Mouse (Mus musculus) kidney, adult 11 months (tissue): ENCODE measurements around the gene Rpl18.

Source experiments
- DNase-seq: peaks from one replicate; pipeline ENCODE4 v3.0.0; 2022

Rpl18 gene

GRCm38 (mm10) chr7:45741308-45741707 lies 26.1 kb downstream of the Rpl18 start:
- DNase-seq = no peak

DNA sequence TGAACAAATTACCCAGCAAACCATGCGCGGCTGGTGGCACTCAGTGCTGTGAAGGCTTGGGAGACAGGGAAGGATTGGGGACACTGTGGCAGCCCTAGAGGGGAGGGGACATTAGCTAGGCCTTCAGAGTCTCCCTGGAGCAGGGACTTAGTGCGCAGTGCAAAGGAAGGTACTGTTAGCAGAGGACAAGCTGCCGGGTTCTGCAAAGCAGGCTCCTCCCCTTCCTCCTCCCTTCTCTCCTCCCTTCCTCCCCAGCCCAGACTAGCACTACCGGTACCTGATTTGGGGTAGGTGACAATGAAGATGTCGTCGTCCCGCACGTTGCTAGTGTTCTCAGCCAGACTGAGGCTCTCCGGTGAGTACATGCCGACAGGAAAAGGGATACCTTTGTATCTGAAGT lies 26.5 kb downstream of the Rpl18 start:
- no peak for DNase-seq

GRCm38 (mm10) chr7:45742338-45742737 lies 27.1 kb downstream of the Rpl18 start:
- DNase-seq = no peak

DNA sequence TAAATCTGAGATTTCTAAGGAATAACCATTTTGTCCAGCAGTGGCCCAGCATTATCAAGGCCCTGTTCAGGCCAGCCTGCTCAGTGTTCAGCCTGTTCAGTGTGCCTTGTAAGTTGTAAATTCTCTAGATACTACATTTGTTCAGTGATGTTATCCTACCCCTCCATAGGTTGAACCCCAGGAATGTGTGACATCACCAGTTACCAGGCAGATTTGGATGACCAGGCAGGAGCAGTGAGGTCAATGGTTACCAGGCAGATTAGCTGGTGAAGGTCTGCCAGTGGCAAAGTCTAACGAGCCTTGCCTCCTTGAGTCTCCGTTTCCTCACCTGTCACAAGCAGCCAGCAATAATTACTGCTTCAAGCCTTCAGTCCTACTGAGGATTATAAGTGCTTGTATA lies 29.1 kb downstream of the Rpl18 start:
- peak; percentile 66 for DNase-seq

DNA sequence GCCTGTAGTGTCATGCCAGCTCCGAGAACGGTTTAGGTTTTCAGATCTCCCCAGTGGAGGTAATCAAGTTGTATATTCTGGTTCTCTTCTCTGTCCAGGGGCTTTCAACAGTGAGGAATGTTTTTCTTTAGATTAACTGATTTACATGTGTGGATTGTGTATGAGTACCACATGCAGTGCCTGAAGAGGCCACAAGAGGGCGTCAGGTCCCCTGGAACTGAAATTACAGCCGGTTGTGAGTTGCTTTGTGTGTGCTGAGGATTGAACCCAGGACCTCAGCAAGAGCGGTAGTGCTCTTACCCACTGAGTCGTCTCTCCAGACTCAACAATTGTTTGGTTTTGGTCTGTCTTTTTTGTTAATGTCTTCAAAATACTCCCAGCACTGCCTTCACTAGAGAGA lies 31.3 kb downstream of the Rpl18 start:
- DNase-seq = no peak

- DNase-seq = no peak
Observed at GRCm38 (mm10) chr7:45747450-45747849, 32.2 kb downstream of the Rpl18 start.

GRCm38 (mm10) chr7:45748110-45748509 lies 32.9 kb downstream of the Rpl18 start:
- peak; percentile 30 for DNase-seq

- DNase-seq = no peak
Observed at GRCm38 (mm10) chr7:45749401-45749800, 34.1 kb downstream of the Rpl18 start.

GRCm38 (mm10) chr7:45750162-45750561 lies 34.9 kb downstream of the Rpl18 start:
- peak; percentile 42 for DNase-seq

DNA sequence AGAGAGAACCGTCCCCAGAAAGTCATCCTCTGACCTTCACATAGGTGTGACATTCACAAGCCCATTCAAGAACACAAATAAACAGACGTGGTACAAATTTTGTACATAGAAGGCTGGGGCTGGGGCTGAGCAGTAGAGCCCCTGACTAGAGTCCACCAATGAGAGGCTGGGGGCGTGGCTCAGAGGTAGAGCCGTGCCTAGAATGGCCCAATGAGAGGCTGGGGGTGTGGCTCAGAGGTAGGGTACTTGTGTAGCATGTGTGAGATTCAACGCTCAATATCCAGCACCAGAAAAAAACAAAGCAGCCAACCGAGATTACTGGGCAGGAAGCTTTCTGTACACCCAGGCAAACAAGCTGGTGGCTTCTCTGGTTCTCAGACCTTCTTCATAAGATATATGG lies 40.4 kb downstream of the Rpl18 start:
- no peak for DNase-seq

GRCm38 (mm10) chr7:45759400-45759799 lies 44.1 kb downstream of the Rpl18 start:
- DNase-seq = peak; percentile 86

- DNase-seq = no peak
Observed at GRCm38 (mm10) chr7:45760151-45760550, 44.9 kb downstream of the Rpl18 start.

DNA sequence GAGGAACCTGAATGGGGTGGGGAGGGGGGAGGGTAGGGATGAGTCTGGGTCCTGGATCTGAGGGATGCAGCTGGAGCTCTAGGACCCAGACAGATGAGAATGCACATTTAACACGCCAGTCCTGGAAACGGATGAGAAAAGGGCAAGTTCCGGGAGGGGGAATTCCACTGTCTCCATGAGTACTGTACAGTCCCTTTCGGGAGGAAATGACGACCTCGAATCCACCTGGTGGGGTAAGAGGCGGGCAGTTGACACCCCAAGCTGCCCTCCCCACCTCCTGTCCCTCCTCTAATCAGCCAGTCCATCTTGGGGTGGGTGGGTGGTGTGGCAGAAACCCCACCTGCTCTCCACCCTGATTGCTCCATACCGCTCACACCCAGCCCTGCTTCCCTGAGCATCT lies 50.7 kb downstream of the Rpl18 start:
- no peak for DNase-seq

DNA sequence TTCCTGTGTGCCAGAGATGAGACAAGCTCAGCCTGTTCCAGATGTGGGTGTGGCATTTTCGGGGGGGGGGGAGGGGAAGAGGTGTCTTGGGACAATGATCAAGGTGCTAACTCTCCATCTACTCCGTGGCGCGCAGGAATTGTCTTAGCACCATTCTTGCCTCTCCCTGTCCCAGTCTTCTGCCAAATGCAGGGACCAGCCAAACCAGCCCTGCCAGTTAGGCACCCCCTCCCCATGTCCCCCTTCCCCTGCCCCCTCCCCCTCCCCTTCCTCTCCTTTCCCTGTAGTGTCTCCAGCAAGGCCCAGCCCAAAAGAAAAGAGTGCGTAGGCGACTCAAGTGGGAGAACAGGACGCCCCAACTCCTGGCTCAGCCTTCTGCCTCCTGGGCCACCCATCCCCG lies 51.5 kb downstream of the Rpl18 start:
- DNase-seq = no peak

GRCm38 (mm10) chr7:45767500-45767899 lies 52.2 kb downstream of the Rpl18 start:
- no peak for DNase-seq
